In genomic region chr15:91502661-91503060, GRCm38 (mm10) we compare ENCODE assay signal across 16 mouse cellular contexts.
A peak's percentile ranks its signal among the peaks of the same experiment; 100 is the strongest.
DNase-seq lines count a peak whose midpoint lies in the region; ATAC-seq and TF ChIP-seq lines count a peak whose summit lies in the region.
"Had no signal": no experiment of that assay in that cellular context is flagged by ENCODE, and none has a peak within 500 bp of the region (broad histone marks: within the 10 kb centered on the region; RNA-seq: fewer than 3 reads in every experiment).

No protein-coding gene starts in this region.

- no peak for TF ChIP-seq CTCF in kidney, postnatal 0 days (IDR thresholded peaks at IDR 0.05; ENCODE audit: low read depth)
- TF ChIP-seq CTCF in hindbrain, postnatal 0 days (IDR thresholded peaks at IDR 0.05; ENCODE audit: low read depth) = no peak

- 10% methylated on average over 1 of the region's 1 CpGs for WGBS in kidney, postnatal 0 days
- 21% methylated on average over 1 of the region's 1 CpGs for WGBS in hindbrain, postnatal 0 days
- 28% methylated on average over 1 of the region's 1 CpGs for WGBS in stomach, embryonic 16.5 days

- no peak overlapping the region for H3K27ac ChIP-seq in kidney, postnatal 0 days
- H3K27ac ChIP-seq in hindbrain, postnatal 0 days = no peak overlapping the region; the same call in 1 of the 2 replicates
- H3K27ac ChIP-seq in stomach, embryonic 16.5 days (ENCODE audit: low read length) = no peak overlapping the region
- H3K27ac ChIP-seq: limb, embryonic 15.5 days had no signal

- no peak overlapping the region for H3K9ac ChIP-seq in kidney, postnatal 0 days (ENCODE audit: low read depth, low read length)
- H3K9ac ChIP-seq in hindbrain, postnatal 0 days (replicated peaks; ENCODE audit: low read length) = no peak overlapping the region
- H3K9ac ChIP-seq in stomach, embryonic 16.5 days (ENCODE audit: low read length) = no peak overlapping the region
- H3K9ac ChIP-seq: limb, embryonic 15.5 days; midbrain, embryonic 12.5 days had no signal

- no peak overlapping the region for H3K4me3 ChIP-seq in kidney, postnatal 0 days (replicated peaks; ENCODE audit: low read depth, low read length)
- H3K4me3 ChIP-seq in hindbrain, postnatal 0 days (ENCODE audit: low read length) = no peak overlapping the region
- no peak overlapping the region for H3K4me3 ChIP-seq in stomach, embryonic 16.5 days (replicated peaks; ENCODE audit: low read length)
- H3K4me3 ChIP-seq: limb, embryonic 15.5 days; midbrain, embryonic 12.5 days had no signal

- no peaks in the 10 kb centered on the region for H3K4me1 ChIP-seq in kidney, postnatal 0 days (replicated peaks; ENCODE audit: insufficient read depth, low read length)
- H3K4me1 ChIP-seq in hindbrain, postnatal 0 days (ENCODE audit: insufficient read depth, low read length) = no peaks in the 10 kb centered on the region; the same call in 1 of the 2 replicates
- H3K4me1 ChIP-seq in stomach, embryonic 16.5 days (ENCODE audit: control insufficient read depth, insufficient read depth, low read length) = peaks cover 12% of the 10 kb centered on the region

- no peak for ATAC-seq in kidney, postnatal 0 days (replicated peaks; ENCODE audit: low FRiP score, low read depth)
- no peak for ATAC-seq in hindbrain, postnatal 0 days
- ATAC-seq in stomach, embryonic 16.5 days (ENCODE audit: insufficient read depth, low FRiP score) = peak; percentile 60; the same call in 1 of the 2 replicates
- ATAC-seq: activated CD4-positive, CD25-positive, alpha-beta regulatory T cell, adult 4 months; intestine, embryonic 16.5 days had no signal

- no peaks in the 10 kb centered on the region for H3K27me3 ChIP-seq in kidney, postnatal 0 days (ENCODE audit: insufficient read depth, low read length)
- H3K27me3 ChIP-seq in hindbrain, postnatal 0 days (ENCODE audit: insufficient read depth, low read length) = no peaks in the 10 kb centered on the region
- no peaks in the 10 kb centered on the region for H3K27me3 ChIP-seq in stomach, embryonic 16.5 days (ENCODE audit: control insufficient read depth, insufficient read depth, low read length)
- H3K27me3 ChIP-seq: CH12.LX; limb, embryonic 15.5 days; midbrain, embryonic 12.5 days had no signal

- H3K36me3 ChIP-seq in kidney, postnatal 0 days (ENCODE audit: insufficient read depth, low read length) = no peaks in the 10 kb centered on the region
- no peaks in the 10 kb centered on the region for H3K36me3 ChIP-seq in hindbrain, postnatal 0 days (ENCODE audit: insufficient read depth, low read length)
- H3K36me3 ChIP-seq in stomach, embryonic 16.5 days (ENCODE audit: control insufficient read depth, insufficient read depth, low read length) = no peaks in the 10 kb centered on the region
- H3K36me3 ChIP-seq: limb, embryonic 15.5 days; midbrain, embryonic 12.5 days had no signal

- peak; percentile 82 for DNase-seq in kidney, postnatal 0 days (ENCODE audit: low spot score)
- DNase-seq in kidney, adult 18-20 months = no peak
- peak; percentile 16 for DNase-seq in urinary bladder, postnatal 14 days (ENCODE audit: low spot score)
- no peak for DNase-seq in urinary bladder, postnatal 4 days (ENCODE audit: low spot score in 2 of 2)
- peak; percentile 81 for DNase-seq in hindbrain, postnatal 0 days (ENCODE audit: low spot score)
- no peak for DNase-seq in testis, postnatal 10 days (ENCODE audit: low spot score)
- DNase-seq in spleen, postnatal 36 days (ENCODE audit: low spot score in 2 of 2) = no peak
- DNase-seq: cerebellum, adult 11-12 months; right cerebral cortex, postnatal 25 days; thymus, postnatal 25 days had no signal

- H3K9me3 ChIP-seq in kidney, postnatal 0 days (replicated peaks; ENCODE audit: low read length) = no peaks in the 10 kb centered on the region
- H3K9me3 ChIP-seq in hindbrain, postnatal 0 days (ENCODE audit: low read length) = no peaks in the 10 kb centered on the region
- H3K9me3 ChIP-seq in stomach, embryonic 16.5 days (replicated peaks; ENCODE audit: control insufficient read depth, low read length) = no peaks in the 10 kb centered on the region
- H3K9me3 ChIP-seq: limb, embryonic 15.5 days; midbrain, embryonic 12.5 days had no signal

- H3K4me2 ChIP-seq in kidney, postnatal 0 days (ENCODE audit: low read length) = no peak overlapping the region
- H3K4me2 ChIP-seq in hindbrain, postnatal 0 days (ENCODE audit: low read depth, low read length) = peak overlapping the region; percentile 5; the same call in 1 of the 2 replicates
- H3K4me2 ChIP-seq in stomach, embryonic 16.5 days (ENCODE audit: low read depth, low read length) = no peak overlapping the region
- H3K4me2 ChIP-seq: limb, embryonic 15.5 days; midbrain, embryonic 12.5 days had no signal

Comparison
In these comparisons a context has a peak if more than half of its experiments do, and no peak if none do; other contexts are left out.
1. DNase-seq: peak in kidney, postnatal 0 days (single experiment), urinary bladder, postnatal 14 days (single experiment) and hindbrain, postnatal 0 days (single experiment); none in kidney, adult 18-20 months (single experiment), urinary bladder, postnatal 4 days (0 of 2), testis, postnatal 10 days (single experiment) and spleen, postnatal 36 days (0 of 2).